Mouse (Mus musculus): ENCODE results near the gene Pced1a. TPM values are rescaled to one million over a fixed set of nuclear protein-coding genes. Genes with fewer than 3 reads are reported as not detected.
A peak's percentile ranks its signal among the peaks of the same experiment; 100 is the strongest.

Pced1a gene
- polyA plus RNA-seq (2016; fragmentation: Nextera tagmentation; extraction: Ambion mirVana) = 12.3 and 12.4 TPM in 2 replicates

DNA sequence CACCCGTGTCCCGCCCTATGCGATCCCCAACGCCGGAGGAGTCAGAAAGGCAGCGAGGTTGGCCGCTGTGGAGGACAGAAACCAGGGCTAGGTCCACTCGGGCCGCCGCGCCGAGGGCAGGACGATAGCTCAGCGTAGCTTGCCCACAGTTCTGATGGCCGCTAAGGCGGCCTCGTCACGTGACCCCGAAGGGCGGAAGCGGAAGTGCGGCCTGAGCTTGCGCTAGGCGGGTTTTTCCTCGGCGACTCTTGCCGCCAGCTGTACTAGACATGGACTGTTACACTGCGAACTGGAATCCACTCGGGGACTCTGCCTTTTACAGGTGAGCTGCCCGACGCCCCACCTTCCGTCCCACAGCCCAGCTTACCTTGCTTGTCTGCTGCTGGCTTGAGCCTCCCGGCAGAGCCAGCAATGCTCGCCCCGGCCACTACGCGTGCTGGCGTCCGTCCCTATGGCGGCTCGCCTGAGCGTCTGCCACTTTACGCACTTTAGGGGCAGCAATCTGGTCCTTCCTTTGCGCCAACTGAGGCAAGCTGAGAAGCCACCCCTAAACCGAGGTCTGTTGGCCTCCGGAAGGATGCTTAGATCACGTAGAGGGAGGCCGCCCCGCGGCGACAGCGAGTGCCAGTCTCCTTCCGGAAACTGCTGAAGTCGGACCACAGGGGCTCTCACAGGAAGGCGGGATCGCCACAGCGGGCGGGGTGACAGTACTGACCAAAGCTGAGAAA, at the start of gene Pced1a, which contains the start of gene Vps16:
Gene Pced1a (minus strand): TSS at position 576 of the 728 bp plus-strand sequence.
Gene Vps16 (plus strand): TSS at position 214 of the 728 bp plus-strand sequence.
- H3K27ac ChIP-seq = peak within 1 kb of the TSS; percentile 90
- WGBS = 1% methylated on average over 58 of the region's 58 CpGs
- H3K27me3 ChIP-seq = no peaks in the 10 kb centered on the region
- H3K4me2 ChIP-seq (replicated peaks) = peak within 1 kb of the TSS; percentile 62
- H3K4me3 ChIP-seq = peak within 1 kb of the TSS; percentile 67
- H3K9me3 ChIP-seq (replicated peaks) = no peaks in the 10 kb centered on the region
- peak within 1 kb of the TSS; percentile 83 for H3K9ac ChIP-seq
- peaks cover 18% of the 10 kb centered on the region for H3K4me1 ChIP-seq
- H3K36me3 ChIP-seq = no peaks in the 10 kb centered on the region
- ATAC-seq (ENCODE audit: low FRiP score) = peak; percentile 96

DNA sequence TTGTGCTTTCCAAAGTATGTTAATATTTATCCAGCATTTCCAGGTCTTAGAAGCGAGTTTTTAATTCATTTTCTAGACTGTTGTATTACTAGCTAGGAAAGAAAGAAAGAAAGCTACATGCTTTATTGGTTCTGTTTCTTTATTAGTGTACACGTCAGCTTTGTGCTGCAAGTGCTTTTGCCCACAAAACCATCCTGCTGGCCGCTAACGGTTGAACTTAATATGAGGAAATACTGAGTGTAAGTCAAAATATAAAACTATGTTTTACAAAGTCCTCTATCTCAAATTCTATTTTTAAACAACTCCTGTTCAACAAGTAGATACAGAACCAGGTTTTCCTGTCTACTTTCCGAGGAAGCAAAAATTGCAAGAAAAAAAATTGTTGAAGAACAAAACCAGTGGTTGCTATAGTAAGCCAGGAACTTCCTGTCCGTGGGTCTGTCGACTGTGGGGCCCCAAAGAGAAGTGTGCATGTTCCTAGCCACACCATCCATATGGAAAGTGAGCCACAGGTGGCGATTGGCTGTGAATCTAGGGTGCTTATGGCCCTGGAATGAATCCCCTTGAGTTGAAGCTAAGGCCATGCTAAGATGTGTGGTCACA, 48.5 kb upstream of the Pced1a start:
- no peaks in the 10 kb centered on the region for H3K27me3 ChIP-seq
- 85% methylated on average over 8 of the region's 8 CpGs for WGBS

DNA sequence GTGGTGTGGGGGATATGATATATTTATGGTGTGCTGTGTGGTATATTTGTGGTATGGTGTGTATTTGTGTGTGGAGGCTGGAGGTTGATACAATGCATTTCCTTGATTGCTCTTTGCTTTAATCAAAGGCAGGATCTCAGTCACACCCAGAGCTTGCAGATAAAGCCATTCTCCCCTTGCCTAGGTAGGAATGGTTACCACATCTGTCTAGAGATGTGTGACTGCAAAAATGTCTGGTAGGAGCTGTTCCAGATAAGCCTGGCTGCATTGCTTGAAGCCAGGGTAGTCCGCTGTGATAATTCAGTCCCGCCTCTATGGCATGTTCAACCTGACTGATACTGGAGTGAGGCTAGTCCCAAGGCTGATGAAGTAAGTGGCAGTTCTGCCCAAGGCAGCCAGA, 45.4 kb upstream of the Pced1a start:
- Histone ChIP-seq H3K4me1 (peaks cover 19% of the 10 kb centered on the region), H3K9me3 (replicated peaks) (no peaks in the 10 kb centered on the region), H3K4me3 (no peak overlapping the region), H3K27me3 (no peaks in the 10 kb centered on the region), H3K36me3 (no peaks in the 10 kb centered on the region), H3K4me2 (replicated peaks) (no peak overlapping the region), H3K9ac (no peak overlapping the region), H3K27ac (peak overlapping the region; percentile 17; the same call in 1 of the 2 replicates)
- 70% methylated on average over 2 of the region's 2 CpGs for whole genome bisulfite sequencing
- ATAC-seq (ENCODE audit: low FRiP score) = no peak

More for the DNA sequence above, 48.5 kb upstream of the Pced1a start:
- no peaks in the 10 kb centered on the region for H3K9me3 ChIP-seq (replicated peaks)
- no peak for ATAC-seq (ENCODE audit: low FRiP score)
- H3K4me3 ChIP-seq = no peak overlapping the region
- H3K27ac ChIP-seq = no peak overlapping the region
- no peak overlapping the region for H3K4me2 ChIP-seq (replicated peaks)
- H3K9ac ChIP-seq = no peak overlapping the region
- H3K36me3 ChIP-seq = 0 out of 2 replicates have a peak, but pooled peaks cover 4% of the 10 kb centered on the region
- H3K4me1 ChIP-seq = peaks cover 21% of the 10 kb centered on the region

DNA sequence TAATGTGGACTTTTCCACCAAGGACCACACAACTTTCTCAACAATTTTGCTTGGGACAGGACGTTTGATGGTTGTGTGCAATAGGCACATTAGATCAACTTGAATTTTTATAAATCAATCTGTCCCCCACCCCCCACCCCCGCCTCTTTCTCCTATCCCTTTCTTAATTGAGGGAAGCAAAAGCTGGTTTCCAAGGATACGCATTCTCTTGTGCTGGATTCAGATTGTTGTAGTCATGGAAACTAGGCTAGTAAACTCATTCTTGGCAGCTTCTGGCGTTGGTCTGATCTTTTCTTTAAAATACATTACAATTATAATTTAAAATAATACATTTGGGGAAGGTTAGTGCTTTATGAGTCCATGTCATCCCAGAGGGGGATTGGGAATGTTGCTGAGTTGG, 44.9 kb upstream of the Pced1a start:
- Histone ChIP-seq H3K9me3 (replicated peaks) (no peaks in the 10 kb centered on the region), H3K27me3 (no peaks in the 10 kb centered on the region), H3K27ac (no peak overlapping the region), H3K4me1 (peaks cover 18% of the 10 kb centered on the region), H3K4me3 (no peak overlapping the region), H3K36me3 (no peaks in the 10 kb centered on the region), H3K9ac (no peak overlapping the region), H3K4me2 (replicated peaks) (no peak overlapping the region)
- 32% methylated on average over 4 of the region's 4 CpGs for whole genome bisulfite sequencing
- ATAC-seq (ENCODE audit: low FRiP score) = no peak

DNA sequence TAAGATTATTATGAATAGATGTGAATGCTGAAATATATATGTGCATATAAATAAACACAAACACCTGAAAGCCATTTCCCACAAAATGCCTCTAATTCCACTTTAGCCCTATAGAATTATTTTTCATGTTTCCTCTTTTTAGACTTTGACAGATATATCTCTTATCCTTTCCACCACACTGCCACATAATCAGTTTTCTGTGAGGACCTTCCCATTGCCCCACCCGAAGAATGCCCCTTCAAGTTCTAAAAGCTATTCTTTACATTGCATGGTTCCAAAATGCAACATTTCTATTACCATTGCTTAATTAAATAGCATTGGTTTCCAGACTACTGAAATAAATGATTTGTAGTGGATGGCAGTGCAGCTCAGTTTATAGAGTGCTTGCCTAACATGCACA, 41.9 kb upstream of the Pced1a start:
- no peak for ATAC-seq (ENCODE audit: low FRiP score)

DNA sequence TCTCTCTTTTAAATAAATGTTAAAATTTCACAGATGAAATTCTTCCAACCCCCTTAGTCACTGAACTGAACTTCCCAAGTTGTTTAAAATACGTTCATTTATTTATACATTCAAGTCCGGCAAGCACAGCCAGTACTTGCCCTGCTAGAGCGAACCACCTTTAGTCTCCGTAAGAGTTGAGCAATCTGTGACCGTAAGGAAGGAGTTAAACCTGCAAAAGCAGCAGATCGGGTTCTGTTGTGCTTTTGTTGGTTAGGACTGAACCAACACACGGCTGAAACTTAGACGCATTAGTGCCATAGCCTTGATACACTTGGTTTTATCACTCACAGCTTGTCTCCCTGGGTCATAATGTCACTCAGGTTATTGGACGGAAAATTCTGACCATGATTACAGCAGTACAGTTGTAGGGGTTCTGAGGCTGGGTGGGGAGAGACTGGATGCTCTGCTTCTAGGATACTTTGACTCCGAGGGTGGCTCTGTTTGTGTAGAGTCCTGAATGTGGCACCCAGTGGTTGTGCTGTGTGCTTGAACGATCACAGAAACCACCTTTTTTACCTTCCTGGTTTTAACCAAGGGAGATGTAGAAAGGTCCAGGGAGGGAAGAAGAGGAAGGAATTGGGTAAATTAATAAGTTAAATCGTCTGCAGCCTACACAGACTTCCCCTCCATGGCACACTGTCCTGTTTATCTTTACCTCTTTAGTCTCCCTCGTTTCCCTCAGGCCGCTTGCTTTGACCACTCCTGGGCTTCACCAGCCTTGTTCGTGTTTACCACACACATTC, 37.0 kb upstream of the Pced1a start:
- no peak for ATAC-seq (ENCODE audit: low FRiP score)
- Histone ChIP-seq H3K4me2 (replicated peaks) (no peak overlapping the region), H3K4me3 (no peak overlapping the region), H3K9ac (no peak overlapping the region), H3K9me3 (replicated peaks) (no peaks in the 10 kb centered on the region), H3K36me3 (no peaks in the 10 kb centered on the region; the same call in 1 of the 2 replicates), H3K27me3 (no peaks in the 10 kb centered on the region), H3K4me1 (0 out of 2 replicates have a peak, but pooled peaks cover 2% of the 10 kb centered on the region), H3K27ac (no peak overlapping the region)
- 82% methylated on average over 15 of the region's 15 CpGs for WGBS

More for the DNA sequence above, 41.9 kb upstream of the Pced1a start:
- Histone ChIP-seq H3K4me2 (replicated peaks) (no peak overlapping the region), H3K27ac (no peak overlapping the region), H3K9me3 (replicated peaks) (no peaks in the 10 kb centered on the region), H3K9ac (no peak overlapping the region), H3K4me3 (no peak overlapping the region), H3K4me1 (peaks cover 18% of the 10 kb centered on the region), H3K27me3 (no peaks in the 10 kb centered on the region), H3K36me3 (no peaks in the 10 kb centered on the region; the same call in 1 of the 2 replicates)
- WGBS = 90% methylated on average over 1 of the region's 1 CpGs

DNA sequence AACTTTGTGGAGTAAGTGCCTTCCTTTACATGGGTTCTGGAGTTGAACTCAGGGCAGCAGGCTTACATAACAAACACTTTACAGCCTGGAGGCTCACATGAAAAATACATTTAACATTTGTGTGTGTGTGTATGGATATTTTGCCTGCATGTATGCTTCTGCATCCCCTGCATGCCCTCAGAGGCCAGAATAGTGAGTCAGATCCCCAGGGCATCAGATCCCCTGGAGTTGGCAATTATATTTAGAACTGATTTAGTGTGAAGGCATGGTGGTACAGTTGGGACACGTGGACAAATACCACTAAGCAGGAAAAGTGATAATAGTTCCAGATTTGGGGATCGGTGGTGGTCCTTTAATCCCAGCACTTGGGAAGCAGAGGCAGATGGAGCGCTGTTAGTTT, 35.1 kb upstream of the Pced1a start:
- H3K27ac ChIP-seq = no peak overlapping the region
- no peaks in the 10 kb centered on the region for H3K27me3 ChIP-seq
- no peak for ATAC-seq (ENCODE audit: low FRiP score)
- H3K4me2 ChIP-seq (replicated peaks) = no peak overlapping the region
- WGBS = 91% methylated on average over 3 of the region's 3 CpGs
- no peaks in the 10 kb centered on the region; the same call in 1 of the 2 replicates for H3K36me3 ChIP-seq
- no peaks in the 10 kb centered on the region for H3K9me3 ChIP-seq (replicated peaks)
- peaks cover 7% of the 10 kb centered on the region; the same call in 1 of the 2 replicates for H3K4me1 ChIP-seq
- H3K9ac ChIP-seq = no peak overlapping the region
- no peak overlapping the region for H3K4me3 ChIP-seq

DNA sequence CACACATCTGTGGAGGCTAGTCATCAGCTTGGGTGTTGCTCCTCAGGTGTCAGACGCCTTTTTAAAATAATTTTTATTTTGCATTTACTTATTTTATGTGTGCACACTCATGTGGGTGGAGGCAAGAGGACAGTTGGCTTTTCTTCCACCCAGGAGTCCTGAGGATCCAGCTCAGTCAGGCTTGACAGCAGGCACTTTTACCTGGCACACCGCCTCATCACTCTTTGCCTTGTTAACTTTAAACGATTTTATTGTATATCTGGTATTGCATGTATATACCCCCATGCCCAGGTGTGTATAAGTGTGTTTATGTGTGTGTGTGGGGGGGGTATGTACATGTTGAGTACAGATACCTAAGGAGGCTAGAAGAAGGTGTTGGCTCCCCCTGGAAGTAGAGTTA, 33.4 kb upstream of the Pced1a start:
- Histone ChIP-seq H3K9ac (no peak overlapping the region), H3K4me3 (no peak overlapping the region), H3K27ac (no peak overlapping the region), H3K9me3 (replicated peaks) (no peaks in the 10 kb centered on the region), H3K4me1 (peaks cover 7% of the 10 kb centered on the region; the same call in 1 of the 2 replicates), H3K4me2 (replicated peaks) (no peak overlapping the region), H3K27me3 (no peaks in the 10 kb centered on the region), H3K36me3 (no peaks in the 10 kb centered on the region; the same call in 1 of the 2 replicates)
- ATAC-seq (ENCODE audit: low FRiP score) = no peak
- 83% methylated on average over 3 of the region's 3 CpGs for WGBS

DNA sequence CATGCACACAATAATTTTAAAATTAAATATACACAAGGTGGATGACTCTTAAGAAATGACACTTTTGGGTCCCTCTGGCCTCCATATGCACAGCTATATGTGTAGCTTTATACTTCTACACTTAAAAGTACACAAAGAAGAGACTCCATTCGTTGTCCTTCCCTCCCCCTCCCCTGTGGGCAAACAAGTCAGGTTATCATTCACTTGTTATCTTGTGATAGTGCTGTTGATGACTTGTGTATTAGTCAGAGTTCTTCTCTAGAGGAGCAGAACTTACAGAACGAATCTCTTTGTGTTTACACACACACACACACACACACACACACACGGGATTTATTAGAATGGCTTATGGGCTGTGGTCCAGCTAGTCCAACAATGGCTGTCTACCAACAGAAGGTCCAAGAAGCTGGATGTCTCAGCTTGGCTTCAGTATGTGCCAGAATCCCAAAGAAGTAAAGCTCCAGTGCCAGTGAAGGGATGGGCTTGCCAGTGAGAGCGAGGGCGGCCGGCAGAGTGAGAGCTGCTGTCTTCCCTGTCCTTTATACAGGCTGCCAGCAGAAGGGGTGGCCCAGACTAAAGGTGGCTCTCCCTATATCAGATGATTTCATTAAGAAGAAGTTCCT, 30.4 kb upstream of the Pced1a start:
- 82% methylated on average over 6 of the region's 6 CpGs for WGBS
- Histone ChIP-seq H3K27me3 (no peaks in the 10 kb centered on the region), H3K4me2 (replicated peaks) (no peak overlapping the region), H3K4me3 (no peak overlapping the region), H3K9me3 (replicated peaks) (no peaks in the 10 kb centered on the region), H3K4me1 (peaks cover 21% of the 10 kb centered on the region), H3K36me3 (no peaks in the 10 kb centered on the region), H3K27ac (no peak overlapping the region), H3K9ac (no peak overlapping the region)
- no peak for ATAC-seq (ENCODE audit: low FRiP score)

DNA sequence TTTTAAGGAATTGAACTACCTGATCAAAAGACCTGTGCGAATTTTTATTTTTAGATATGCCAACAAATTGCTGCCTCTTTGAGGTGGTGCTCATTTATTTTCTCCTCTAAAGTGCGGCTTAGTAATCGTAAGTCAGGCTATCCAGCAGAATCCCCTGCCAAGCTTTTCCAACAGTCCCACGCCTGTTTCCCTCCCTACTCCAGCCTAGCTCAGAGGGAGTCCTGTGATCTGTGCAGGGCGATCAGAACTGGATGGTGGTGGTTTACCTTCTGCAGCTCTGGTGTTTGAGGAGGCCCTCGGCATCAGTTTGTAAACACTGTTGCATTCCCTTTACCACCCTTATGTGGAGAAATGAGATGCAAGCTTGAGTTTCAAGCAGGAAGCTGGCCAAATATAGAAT, 28.9 kb upstream of the Pced1a start:
- H3K36me3 ChIP-seq = no peaks in the 10 kb centered on the region
- H3K4me3 ChIP-seq = no peak overlapping the region
- H3K9ac ChIP-seq = no peak overlapping the region
- no peaks in the 10 kb centered on the region for H3K9me3 ChIP-seq (replicated peaks)
- H3K4me2 ChIP-seq (replicated peaks) = no peak overlapping the region
- H3K27me3 ChIP-seq = peaks cover under 1% of the 10 kb centered on the region; the same call in 1 of the 2 replicates
- no peak overlapping the region for H3K27ac ChIP-seq
- no peak for ATAC-seq (ENCODE audit: low FRiP score)
- WGBS = 70% methylated on average over 6 of the region's 6 CpGs
- peaks cover 28% of the 10 kb centered on the region for H3K4me1 ChIP-seq

DNA sequence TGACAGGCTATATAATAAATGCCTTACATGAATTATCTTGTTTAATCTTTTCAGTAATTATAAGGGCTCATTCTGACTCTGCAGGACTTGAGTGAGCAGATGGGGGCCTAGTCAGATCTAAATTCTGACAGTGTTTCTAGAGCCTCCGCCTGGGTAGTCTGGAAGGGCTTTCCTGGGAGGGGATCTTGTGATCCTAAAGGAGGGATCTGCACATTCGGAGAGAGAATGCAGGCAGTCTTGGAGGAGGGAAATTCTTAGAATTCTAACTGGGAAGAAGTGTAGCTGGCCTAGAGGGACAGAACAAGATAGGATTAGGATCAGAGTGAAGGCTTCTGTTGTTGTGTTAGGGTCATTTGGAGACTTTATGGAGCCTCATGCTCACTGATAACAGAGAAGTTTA, 27.8 kb upstream of the Pced1a start:
- WGBS = 70% methylated on average over 2 of the region's 2 CpGs
- Histone ChIP-seq H3K36me3 (no peaks in the 10 kb centered on the region), H3K4me3 (no peak overlapping the region), H3K4me2 (replicated peaks) (no peak overlapping the region), H3K27me3 (peaks cover 7% of the 10 kb centered on the region; the same call in 1 of the 2 replicates), H3K27ac (no peak overlapping the region), H3K9ac (no peak overlapping the region), H3K9me3 (replicated peaks) (no peaks in the 10 kb centered on the region), H3K4me1 (peaks cover 28% of the 10 kb centered on the region)
- ATAC-seq (ENCODE audit: low FRiP score) = no peak

DNA sequence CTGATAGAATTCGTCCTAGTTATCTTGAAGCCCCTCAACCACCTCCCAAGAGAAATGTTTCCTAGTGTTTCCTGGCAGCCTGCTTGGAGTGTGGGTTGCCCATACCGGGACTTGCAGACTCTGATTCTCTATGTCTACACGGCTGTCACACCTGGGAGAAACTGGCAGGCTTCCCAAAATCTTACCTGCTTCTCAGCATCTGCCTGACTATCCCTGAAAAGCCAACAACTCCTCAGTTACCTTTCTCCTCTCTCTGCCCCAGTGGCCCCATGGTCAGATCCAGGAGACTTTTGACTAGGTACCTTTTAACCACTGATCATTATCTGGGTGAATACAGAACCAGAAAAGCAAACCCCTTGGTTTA, 27.2 kb upstream of the Pced1a start:
- Histone ChIP-seq H3K27ac (no peak overlapping the region), H3K9me3 (replicated peaks) (no peaks in the 10 kb centered on the region), H3K36me3 (no peaks in the 10 kb centered on the region), H3K4me2 (replicated peaks) (peak overlapping the region; percentile 84), H3K27me3 (peaks cover 7% of the 10 kb centered on the region; the same call in 1 of the 2 replicates), H3K4me3 (peak overlapping the region; percentile 84; the same call in 1 of the 2 replicates), H3K4me1 (peaks cover 28% of the 10 kb centered on the region), H3K9ac (peak overlapping the region; percentile 76; the same call in 1 of the 2 replicates)
- 78% methylated on average over 3 of the region's 3 CpGs for WGBS
- no peak for ATAC-seq (ENCODE audit: low FRiP score)

All from hindbrain, embryonic 12.5 days (tissue).